Mouse (Mus musculus): ENCODE measurements around the gene Hcfc1r1. TPM values are rescaled to one million over a fixed set of nuclear protein-coding genes. Genes with fewer than 3 reads are reported as not detected.

Gene Hcfc1r1
- total and polyA plus RNA-seq, 3 experiments = 172 to 575 (median 215) TPM

- Histone ChIP-seq H3K27me3 (ENCODE audit: control insufficient read depth, insufficient read depth, low read length) (no peaks in the 10 kb centered on the region), H3K4me3 (no peak overlapping the region), H3K9ac (ENCODE audit: low read depth, low read length) (no peak overlapping the region), H3K4me1 (ENCODE audit: control insufficient read depth, insufficient read depth, low read length) (no peaks in the 10 kb centered on the region), H3K36me3 (ENCODE audit: control insufficient read depth, insufficient read depth, low read length) (no peaks in the 10 kb centered on the region), H3K79me2 (replicated peaks; ENCODE audit: control insufficient read depth, insufficient read depth, low read length) (no peaks in the 10 kb centered on the region), H3K27ac (no peak overlapping the region)
- no peak for TF ChIP-seq CTCF (IDR thresholded peaks at IDR 0.05)
- TF ChIP-seq POLR2A (IDR thresholded peaks at IDR 0.05; ENCODE audit: insufficient read depth, low read depth, low read length) = no peak
- TF ChIP-seq EP300 (IDR thresholded peaks at IDR 0.05; ENCODE audit: insufficient read depth, low read depth, low read length) = no peak
- WGBS = 29% methylated on average over 1 of the region's 1 CpGs
- no peak for DNase-seq
- intact Hi-C loops (cut with DNase I) = no loop called here
Measured at GRCm38 (mm10) chr17:23719455-23719854, 46.1 kb downstream of the Hcfc1r1 start.

DNA sequence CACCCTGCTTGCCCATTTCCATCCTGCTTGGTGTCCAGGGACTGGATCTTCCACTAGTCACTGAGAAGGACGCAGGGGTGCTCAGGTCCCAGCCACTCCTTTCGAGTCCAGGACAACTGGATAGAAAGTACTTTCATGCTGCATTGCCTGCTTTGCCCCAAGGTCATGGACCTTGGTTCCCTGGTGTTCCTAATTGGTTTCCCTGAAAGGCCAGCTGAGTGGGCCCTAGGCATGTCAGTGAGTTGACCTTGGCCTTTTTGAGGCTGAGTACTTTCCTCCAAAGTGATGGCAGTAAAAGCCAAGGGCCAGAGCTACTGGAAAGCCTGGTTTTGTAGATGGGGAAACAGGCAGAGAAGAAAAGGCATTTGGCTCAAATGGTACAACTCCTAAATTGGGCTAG is 48.5 kb downstream of the Hcfc1r1 start:
- intact Hi-C loops (cut with DNase I) = no loop called here
- Histone ChIP-seq H3K36me3 (ENCODE audit: control insufficient read depth, insufficient read depth, low read length) (no peaks in the 10 kb centered on the region), H3K4me3 (no peak overlapping the region), H3K27me3 (ENCODE audit: control insufficient read depth, insufficient read depth, low read length) (no peaks in the 10 kb centered on the region), H3K9ac (ENCODE audit: low read depth, low read length) (no peak overlapping the region), H3K4me1 (ENCODE audit: control insufficient read depth, insufficient read depth, low read length) (peaks cover 3% of the 10 kb centered on the region), H3K27ac (no peak overlapping the region), H3K79me2 (replicated peaks; ENCODE audit: control insufficient read depth, insufficient read depth, low read length) (no peaks in the 10 kb centered on the region)
- no peak for DNase-seq
- 93% methylated on average over 2 of the region's 2 CpGs for WGBS
- no peak for TF ChIP-seq CTCF (IDR thresholded peaks at IDR 0.05)
- TF ChIP-seq EP300 (IDR thresholded peaks at IDR 0.05; ENCODE audit: insufficient read depth, low read depth, low read length) = no peak
- TF ChIP-seq POLR2A (IDR thresholded peaks at IDR 0.05; ENCODE audit: insufficient read depth, low read depth, low read length) = no peak

DNA sequence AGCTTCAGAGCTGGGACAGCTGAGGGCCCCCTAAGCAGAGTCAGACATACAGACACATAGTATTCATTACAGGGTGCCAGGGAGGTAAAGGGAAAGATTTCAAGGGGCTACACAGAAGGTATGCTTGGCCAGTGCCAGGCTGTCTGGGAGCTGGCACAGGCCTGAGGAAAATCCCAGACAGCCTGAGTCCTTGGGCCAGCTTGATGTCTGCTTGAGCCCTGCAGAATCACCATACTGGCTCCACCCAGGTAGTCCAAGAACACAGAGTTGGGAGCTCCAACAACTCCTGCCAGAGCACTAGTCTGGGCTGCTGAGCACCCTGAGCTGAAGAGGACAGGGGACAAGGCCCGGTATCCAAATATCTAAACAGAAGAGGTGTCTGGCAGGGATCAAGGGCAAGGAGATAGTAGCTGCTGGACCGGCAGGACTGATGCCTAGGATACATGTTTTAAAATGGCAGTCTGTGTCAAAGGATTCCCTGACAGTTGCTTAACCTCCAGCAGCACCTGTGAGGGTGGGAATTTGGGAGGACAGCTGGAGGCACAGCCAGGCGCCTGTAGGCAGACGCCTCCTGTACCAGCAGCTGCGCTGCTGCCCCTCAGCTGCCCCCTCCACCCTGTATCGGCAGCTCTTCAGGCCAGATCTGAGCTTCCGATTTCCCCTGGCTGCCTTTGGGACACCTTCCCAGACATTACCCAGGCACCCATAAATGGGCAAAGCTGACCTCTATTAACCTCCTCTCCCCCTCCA is 49.2 kb downstream of the Hcfc1r1 start, which contains the start of gene 1520401A03Rik:
Gene 1520401A03Rik (minus strand): TSS at position 408 of the 750 bp plus-strand sequence.
- DNase-seq = no peak
- intact Hi-C loops (cut with DNase I) = no loop called here
- TF ChIP-seq CTCF (IDR thresholded peaks at IDR 0.05) (no peak), EP300 (IDR thresholded peaks at IDR 0.05; ENCODE audit: insufficient read depth, low read depth, low read length) (no peak), POLR2A (IDR thresholded peaks at IDR 0.05; ENCODE audit: insufficient read depth, low read depth, low read length) (no peak)
- no peak within 1 kb of the TSS for H3K27ac ChIP-seq
- no peak within 1 kb of the TSS for H3K4me3 ChIP-seq
- no peaks in the 10 kb centered on the region for H3K27me3 ChIP-seq (ENCODE audit: control insufficient read depth, insufficient read depth, low read length)
- peaks cover 3% of the 10 kb centered on the region for H3K4me1 ChIP-seq (ENCODE audit: control insufficient read depth, insufficient read depth, low read length)
- no peaks in the 10 kb centered on the region for H3K79me2 ChIP-seq (replicated peaks; ENCODE audit: control insufficient read depth, insufficient read depth, low read length)
- H3K9ac ChIP-seq (ENCODE audit: low read depth, low read length) = no peak within 1 kb of the TSS
- no peaks in the 10 kb centered on the region for H3K36me3 ChIP-seq (ENCODE audit: control insufficient read depth, insufficient read depth, low read length)
- WGBS = 65% methylated on average over 7 of the region's 7 CpGs

Other genes starting within 250 kb of the Hcfc1r1 start
- gene Vmn2r117, start 193.9 kb upstream of the Hcfc1r1 start, total RNA-seq (2021) = not detected
- gene Vmn2r117, start 193.9 kb upstream of the Hcfc1r1 start, polyA plus RNA-seq (2012; rRNA removed) = not detected in 2 replicates
- 1 to 10 TPM; 5.5 to 6.2 TPM for gene Zfp213, start 109.4 kb upstream of the Hcfc1r1 start, total RNA-seq (2021)
- 8.7 and 9.8 TPM in 2 replicates for gene Zfp213, start 109.4 kb upstream of the Hcfc1r1 start, polyA plus RNA-seq (2012; rRNA removed)
- gene Zfp13, start 74.1 kb upstream of the Hcfc1r1 start, total RNA-seq (2021) = 1 to 10 TPM; 2.2 to 2.8 TPM
- 3.2 and 3.6 TPM in 2 replicates for gene Zfp13, start 74.1 kb upstream of the Hcfc1r1 start, polyA plus RNA-seq (2012; rRNA removed)
- not detected for gene Zscan10, start 72.7 kb upstream of the Hcfc1r1 start, total RNA-seq (2021)
- not detected in 2 replicates for gene Zscan10, start 72.7 kb upstream of the Hcfc1r1 start, polyA plus RNA-seq (2012; rRNA removed)
- gene Mmp25, start 28.3 kb upstream of the Hcfc1r1 start, total RNA-seq (2021) = under 1 TPM; 0.09 to 0.10 TPM
- gene Mmp25, start 28.3 kb upstream of the Hcfc1r1 start, polyA plus RNA-seq (2012; rRNA removed) = 0.18 and 0.21 TPM in 2 replicates
- not detected for gene Bicdl2, start 13.1 kb upstream of the Hcfc1r1 start, total RNA-seq (2021)
- gene Bicdl2, start 13.1 kb upstream of the Hcfc1r1 start, polyA plus RNA-seq (2012; rRNA removed) = not detected in 2 replicates
- gene Thoc6, start 286 bp downstream of the Hcfc1r1 start, total RNA-seq (2021) = 1 to 10 TPM; 9.6 to 9.7 TPM
- 14.4 and 15.3 TPM in 2 replicates for gene Thoc6, start 286 bp downstream of the Hcfc1r1 start, polyA plus RNA-seq (2012; rRNA removed)
- 10 to 100 TPM; 80.1 to 82.5 TPM for gene Tnfrsf12a, start 3.9 kb downstream of the Hcfc1r1 start, total RNA-seq (2021)
- gene Tnfrsf12a, start 3.9 kb downstream of the Hcfc1r1 start, polyA plus RNA-seq (2012; rRNA removed) = 28.1 and 37.9 TPM in 2 replicates
- gene Cldn6, start 5.7 kb downstream of the Hcfc1r1 start, total RNA-seq (2021) = not detected
- not detected in 2 replicates for gene Cldn6, start 5.7 kb downstream of the Hcfc1r1 start, polyA plus RNA-seq (2012; rRNA removed)
- not detected for gene Cldn9, start 10.4 kb downstream of the Hcfc1r1 start, total RNA-seq (2021)
- gene Cldn9, start 10.4 kb downstream of the Hcfc1r1 start, polyA plus RNA-seq (2012; rRNA removed) = not detected in 2 replicates
- gene 1520401A03Rik, start 49.2 kb downstream of the Hcfc1r1 start, total RNA-seq (2021) = not detected
- not detected in 2 replicates for gene 1520401A03Rik, start 49.2 kb downstream of the Hcfc1r1 start, polyA plus RNA-seq (2012; rRNA removed)
- gene Pkmyt1, start 52.7 kb downstream of the Hcfc1r1 start, total RNA-seq (2021) = 1 to 10 TPM; 1.2 to 1.6 TPM
- gene Pkmyt1, start 52.7 kb downstream of the Hcfc1r1 start, polyA plus RNA-seq (2012; rRNA removed) = 3.9 and 5.6 TPM in 2 replicates
- gene Paqr4, start 67.3 kb downstream of the Hcfc1r1 start, total RNA-seq (2021) = 10 to 100 TPM; 25.5 to 27.2 TPM
- 30.7 and 33.2 TPM in 2 replicates for gene Paqr4, start 67.3 kb downstream of the Hcfc1r1 start, polyA plus RNA-seq (2012; rRNA removed)
- not detected for gene Kremen2, start 72.2 kb downstream of the Hcfc1r1 start, total RNA-seq (2021)
- 0.06 and 0.27 TPM in 2 replicates for gene Kremen2, start 72.2 kb downstream of the Hcfc1r1 start, polyA plus RNA-seq (2012; rRNA removed)
- gene Flywch1, start 98.0 kb downstream of the Hcfc1r1 start, total RNA-seq (2021) = 10 to 100 TPM; 39.4 to 40.1 TPM
- gene Flywch1, start 98.0 kb downstream of the Hcfc1r1 start, polyA plus RNA-seq (2012; rRNA removed) = 25.9 and 33.4 TPM in 2 replicates
- under 1 TPM; 0.27 to 0.50 TPM for gene Flywch2, start 112.5 kb downstream of the Hcfc1r1 start, total RNA-seq (2021)
- 1.3 and 1.5 TPM in 2 replicates for gene Flywch2, start 112.5 kb downstream of the Hcfc1r1 start, polyA plus RNA-seq (2012; rRNA removed)
- gene Srrm2, start 116.9 kb downstream of the Hcfc1r1 start, total RNA-seq (2021) = 100 to 1,000 TPM; 157 to 161 TPM
- gene Srrm2, start 116.9 kb downstream of the Hcfc1r1 start, polyA plus RNA-seq (2012; rRNA removed) = 318 and 320 TPM in 2 replicates
- gene Elob, start 155.5 kb downstream of the Hcfc1r1 start, total RNA-seq (2021) = 100 to 1,000 TPM; 325 to 371 TPM
- gene Elob, start 155.5 kb downstream of the Hcfc1r1 start, polyA plus RNA-seq (2012; rRNA removed) = 384 and 511 TPM in 2 replicates
- not detected for gene Prss33, start 162.5 kb downstream of the Hcfc1r1 start, total RNA-seq (2021)
- gene Prss33, start 162.5 kb downstream of the Hcfc1r1 start, polyA plus RNA-seq (2012; rRNA removed) = not detected in 2 replicates
- gene Prss32, start 170.3 kb downstream of the Hcfc1r1 start, total RNA-seq (2021) = not detected
- 0.16 TPM in 1 of 2 replicates, not detected in the other for gene Prss32, start 170.3 kb downstream of the Hcfc1r1 start, polyA plus RNA-seq (2012; rRNA removed)
- gene Prss41, start 170.6 kb downstream of the Hcfc1r1 start, total RNA-seq (2021) = under 1 TPM in 1 of 2 experiments, not detected in 1; 0.29 TPM
- gene Prss41, start 170.6 kb downstream of the Hcfc1r1 start, polyA plus RNA-seq (2012; rRNA removed) = not detected in 2 replicates
- not detected for gene Prss21, start 194.5 kb downstream of the Hcfc1r1 start, total RNA-seq (2021)
- not detected in 2 replicates for gene Prss21, start 194.5 kb downstream of the Hcfc1r1 start, polyA plus RNA-seq (2012; rRNA removed)
- not detected for gene Dcpp1, start 207.3 kb downstream of the Hcfc1r1 start, total RNA-seq (2021)
- gene Dcpp1, start 207.3 kb downstream of the Hcfc1r1 start, polyA plus RNA-seq (2012; rRNA removed) = not detected in 2 replicates
- not detected for gene Dcpp2, start 207.3 kb downstream of the Hcfc1r1 start, total RNA-seq (2021)
- gene Dcpp2, start 207.3 kb downstream of the Hcfc1r1 start, polyA plus RNA-seq (2012; rRNA removed) = not detected in 2 replicates
- not detected for gene Dcpp3, start 243.9 kb downstream of the Hcfc1r1 start, total RNA-seq (2021)
- not detected in 2 replicates for gene Dcpp3, start 243.9 kb downstream of the Hcfc1r1 start, polyA plus RNA-seq (2012; rRNA removed)

All from heart, adult 2 months (tissue).